Mouse (Mus musculus) neural tube, embryonic 11.5 days (tissue): ENCODE measurements at regions not wholly inside any gene's neighbourhood (a gene's known extent, or its start where the extent isn't known, plus 50 kb on each side); places are given as distances from the start of the nearest gene placed in this dataset.

Experiments
- ATAC-seq: fragments of 200-750 bp; cut with Nextera tagmentation; 2 replicates; pipeline ENCODE4 v1.8.0; 2017; ENCODE audit warnings: moderate number of reproducible peaks, mild to moderate bottlenecking, moderate TSS enrichment, moderate library complexity; ENCODE audit not compliant: insufficient read depth, low FRiP score, low TSS enrichment
- DNase-seq: peaks from one replicate; pipeline ENCODE4 v3.0.0-alpha.2; 2015; ENCODE audit warnings: low spot score
- H3K27ac ChIP-seq: fragments of 300-500 bp; sonication (generic); 2 replicates; pipeline ENCODE4 v1.5.1; 2014; ENCODE audit warnings: low read depth, mild to moderate bottlenecking, low read length
- H3K27me3 ChIP-seq: fragments of 300-500 bp; sonication (generic); 2 replicates; pipeline ENCODE4 v1.6.1; 2014; ENCODE audit warnings: mild to moderate bottlenecking, low read length, mixed read lengths; ENCODE audit not compliant: control insufficient read depth, insufficient read depth
- H3K36me3 ChIP-seq: fragments of 300-500 bp; sonication (generic); 2 replicates; pipeline ENCODE4 v1.6.1; 2014; ENCODE audit warnings: mild to moderate bottlenecking, low read length, moderate library complexity, mixed read lengths; ENCODE audit not compliant: control insufficient read depth, insufficient read depth
- H3K4me1 ChIP-seq: fragments of 300-500 bp; sonication (generic); 2 replicates; pipeline ENCODE4 v1.6.1; 2014; ENCODE audit warnings: low read length, mixed read lengths; ENCODE audit not compliant: control insufficient read depth, insufficient read depth
- H3K4me2 ChIP-seq: fragments of 300-500 bp; sonication (generic); 2 replicates; pipeline ENCODE4 v1.6.1; 2014; ENCODE audit warnings: low read depth, mild to moderate bottlenecking, moderate library complexity
- H3K4me3 ChIP-seq: fragments of 300-500 bp; sonication (generic); 2 replicates; pipeline ENCODE4 v1.5.1; 2014; ENCODE audit warnings: low read depth, low read length
- H3K9ac ChIP-seq: fragments of 300-500 bp; sonication (generic); 2 replicates; pipeline ENCODE4 v1.6.1; 2014; ENCODE audit warnings: mild to moderate bottlenecking, low read length
- H3K9me3 ChIP-seq: fragments of 300-500 bp; sonication (generic); 2 replicates; pipeline ENCODE4 v1.6.1; 2016; ENCODE audit warnings: low read length; ENCODE audit not compliant: control insufficient read depth
- WGBS: fragments of 180-500 bp; shearing (Covaris S2); extraction: QIAGEN DNeasy Blood & Tissue Kit; methylation state at CpG from one replicate; pipeline ENCODE4 v1.1.7; 2014; 5-methylcytosine and 5-hydroxymethylcytosine counted together

DNA sequence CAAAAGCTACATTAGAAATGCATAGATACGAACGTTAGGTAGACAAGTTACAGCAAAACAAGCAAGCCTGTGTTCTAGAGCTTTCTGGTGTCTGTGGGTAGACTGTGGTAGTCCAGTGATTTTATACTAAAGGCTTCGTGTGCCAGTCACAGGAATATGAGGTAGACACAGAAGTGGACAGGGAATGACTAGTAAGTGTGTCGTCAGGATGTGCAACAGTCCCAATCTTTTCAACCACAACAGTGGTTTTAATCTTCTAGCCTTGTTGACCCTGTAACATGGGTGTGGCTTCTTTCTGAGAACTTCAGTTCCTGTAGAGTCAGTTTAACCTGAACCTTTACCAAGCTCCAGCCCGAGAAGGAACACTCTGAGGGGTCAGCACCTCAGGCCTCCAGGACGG is 339.3 kb upstream of the Adgrl2 start:
- no peaks in the 10 kb centered on the region for H3K27me3 ChIP-seq
- no peak overlapping the region for H3K9ac ChIP-seq
- H3K4me1 ChIP-seq: peaks cover 9% of the 10 kb centered on the region; the same call in 1 of the 2 replicates
- no peak overlapping the region for H3K4me2 ChIP-seq
- 86% methylated on average over 6 of the region's 6 CpGs for WGBS
- no peaks in the 10 kb centered on the region for H3K36me3 ChIP-seq
- DNase-seq: no peak
- no peak for ATAC-seq
- no peak overlapping the region for H3K27ac ChIP-seq
- H3K4me3 ChIP-seq: no peak overlapping the region
- no peaks in the 10 kb centered on the region for H3K9me3 ChIP-seq

DNA sequence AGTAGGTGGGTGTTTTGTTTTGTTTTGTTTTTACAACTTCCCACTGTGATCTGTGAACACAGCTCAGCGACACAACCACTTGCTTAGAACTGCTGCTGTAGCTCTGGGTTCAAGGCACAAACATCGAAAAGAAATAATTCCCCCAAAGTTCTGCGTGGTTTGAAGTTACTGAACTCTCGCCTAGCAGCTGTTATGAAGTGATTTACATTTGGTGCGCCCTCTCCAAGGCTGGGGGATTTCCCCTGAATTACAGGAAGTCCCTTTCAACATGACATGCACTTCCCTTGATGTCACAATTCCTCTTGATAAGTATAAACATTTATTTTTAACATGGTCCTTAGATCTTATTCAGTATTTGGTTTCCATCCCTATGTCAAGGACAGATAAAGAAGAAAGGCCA is 336.3 kb upstream of the Adgrl2 start:
- no peak for ATAC-seq
- no peak overlapping the region for H3K9ac ChIP-seq
- H3K27ac ChIP-seq: no peak overlapping the region
- no peak for DNase-seq
- no peaks in the 10 kb centered on the region for H3K27me3 ChIP-seq
- H3K4me2 ChIP-seq: no peak overlapping the region
- H3K4me1 ChIP-seq: peaks cover 5% of the 10 kb centered on the region; the same call in 1 of the 2 replicates
- 62% methylated on average over 5 of the region's 5 CpGs for WGBS
- no peaks in the 10 kb centered on the region for H3K9me3 ChIP-seq
- no peaks in the 10 kb centered on the region for H3K36me3 ChIP-seq
- no peak overlapping the region for H3K4me3 ChIP-seq

DNA sequence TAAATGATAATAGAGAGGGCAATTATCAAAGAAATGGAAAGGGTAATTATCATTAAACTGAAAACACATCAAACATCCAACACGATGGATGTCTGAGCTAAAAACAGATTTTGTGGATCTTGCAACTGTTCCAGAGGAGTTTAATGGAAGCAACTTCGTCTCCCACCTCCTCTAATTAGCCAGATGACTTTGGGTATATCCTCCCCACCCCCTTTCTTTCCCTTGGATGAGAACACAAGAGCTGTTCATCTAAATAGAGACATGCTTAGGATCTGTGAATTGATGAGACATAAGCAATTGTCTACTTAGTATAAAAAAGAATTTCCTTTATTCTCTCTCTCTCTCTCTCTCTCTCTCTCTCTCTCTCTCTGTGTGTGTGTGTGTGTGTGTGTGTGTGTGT is 333.7 kb upstream of the Adgrl2 start:
- no peaks in the 10 kb centered on the region for H3K9me3 ChIP-seq
- H3K9ac ChIP-seq: no peak overlapping the region
- H3K4me2 ChIP-seq: no peak overlapping the region
- H3K4me1 ChIP-seq: no peaks in the 10 kb centered on the region
- no peaks in the 10 kb centered on the region for H3K36me3 ChIP-seq
- H3K27me3 ChIP-seq: no peaks in the 10 kb centered on the region
- ATAC-seq: no peak
- DNase-seq: no peak
- no peak overlapping the region for H3K4me3 ChIP-seq
- WGBS: 79% methylated on average over 2 of the region's 2 CpGs
- H3K27ac ChIP-seq: no peak overlapping the region

DNA sequence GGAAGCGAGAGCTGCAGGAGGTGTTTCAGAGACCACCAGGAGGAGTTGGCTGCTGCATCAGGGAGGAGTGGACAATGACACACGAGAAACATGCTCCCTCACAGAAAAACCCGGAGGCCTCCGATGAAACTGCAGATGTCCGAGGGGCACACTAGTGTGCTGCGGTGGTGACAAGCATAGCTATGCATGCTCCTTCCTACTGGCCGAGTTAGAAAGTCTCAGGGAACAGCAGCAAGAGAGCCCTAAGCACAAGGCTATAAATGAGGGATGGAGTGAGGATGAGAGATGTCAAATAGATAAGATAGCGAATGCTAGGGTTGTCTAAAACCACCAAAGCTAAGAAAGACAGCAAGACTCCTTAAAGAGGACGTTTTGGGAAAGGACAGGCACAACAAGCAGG is 328.4 kb upstream of the Adgrl2 start:
- Histone ChIP-seq H3K36me3 (no peaks in the 10 kb centered on the region), H3K4me1 (no peaks in the 10 kb centered on the region), H3K4me3 (no peak overlapping the region), H3K9me3 (no peaks in the 10 kb centered on the region), H3K27ac (no peak overlapping the region), H3K4me2 (no peak overlapping the region), H3K27me3 (no peaks in the 10 kb centered on the region), H3K9ac (no peak overlapping the region)
- 63% methylated on average over 9 of the region's 9 CpGs for WGBS
- ATAC-seq: no peak
- DNase-seq: no peak

DNA sequence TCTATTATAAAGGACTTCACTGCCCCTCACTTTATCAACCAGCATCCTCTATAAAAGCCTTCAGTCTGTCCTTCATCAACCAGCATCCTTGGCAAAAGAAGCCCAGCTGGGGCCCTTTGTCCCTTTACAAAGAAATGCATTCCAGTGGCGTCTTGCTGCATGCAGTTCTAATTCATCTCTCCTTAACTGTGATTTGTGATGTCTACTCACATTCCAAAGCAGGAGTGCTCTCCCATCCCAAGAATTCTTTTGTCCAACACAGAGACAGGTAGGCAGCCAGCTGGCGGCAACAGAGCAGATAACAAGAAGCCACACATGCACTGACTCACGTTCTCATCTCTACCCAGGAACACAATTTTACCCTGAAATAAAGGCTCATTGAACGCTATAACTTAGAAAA is 323.9 kb upstream of the Adgrl2 start:
- Histone ChIP-seq H3K27me3 (no peaks in the 10 kb centered on the region), H3K27ac (no peak overlapping the region), H3K9me3 (no peaks in the 10 kb centered on the region), H3K9ac (no peak overlapping the region), H3K4me2 (no peak overlapping the region), H3K4me3 (no peak overlapping the region), H3K36me3 (no peaks in the 10 kb centered on the region), H3K4me1 (no peaks in the 10 kb centered on the region)
- 37% methylated on average over 4 of the region's 4 CpGs for WGBS
- DNase-seq (peak; percentile 24), ATAC-seq (no peak)

DNA sequence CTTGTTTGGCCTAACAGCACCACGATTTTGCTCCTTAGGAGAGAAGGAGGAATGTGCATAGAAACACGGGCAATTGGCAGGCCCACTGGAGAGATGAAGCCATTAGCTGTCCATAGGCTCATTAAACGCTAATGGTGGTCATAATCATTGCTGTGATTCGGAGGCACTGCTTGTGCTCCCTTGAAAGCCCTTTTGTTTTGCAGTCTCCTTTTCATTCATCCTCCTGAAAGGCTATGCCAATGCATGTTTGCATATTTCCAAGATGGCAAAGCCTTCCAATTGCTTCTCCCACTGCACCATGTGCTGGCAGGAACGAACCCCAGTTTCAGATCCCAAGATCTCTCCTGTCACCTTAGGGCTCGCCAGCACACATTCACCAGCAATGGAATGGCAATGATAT is 322.9 kb upstream of the Adgrl2 start:
- no peaks in the 10 kb centered on the region for H3K27me3 ChIP-seq
- H3K36me3 ChIP-seq: no peaks in the 10 kb centered on the region
- no peak overlapping the region for H3K27ac ChIP-seq
- no peak for ATAC-seq
- H3K9ac ChIP-seq: no peak overlapping the region
- DNase-seq: no peak
- WGBS: 45% methylated on average over 6 of the region's 6 CpGs
- no peak overlapping the region for H3K4me3 ChIP-seq
- no peaks in the 10 kb centered on the region for H3K4me1 ChIP-seq
- H3K9me3 ChIP-seq: no peaks in the 10 kb centered on the region
- no peak overlapping the region for H3K4me2 ChIP-seq

DNA sequence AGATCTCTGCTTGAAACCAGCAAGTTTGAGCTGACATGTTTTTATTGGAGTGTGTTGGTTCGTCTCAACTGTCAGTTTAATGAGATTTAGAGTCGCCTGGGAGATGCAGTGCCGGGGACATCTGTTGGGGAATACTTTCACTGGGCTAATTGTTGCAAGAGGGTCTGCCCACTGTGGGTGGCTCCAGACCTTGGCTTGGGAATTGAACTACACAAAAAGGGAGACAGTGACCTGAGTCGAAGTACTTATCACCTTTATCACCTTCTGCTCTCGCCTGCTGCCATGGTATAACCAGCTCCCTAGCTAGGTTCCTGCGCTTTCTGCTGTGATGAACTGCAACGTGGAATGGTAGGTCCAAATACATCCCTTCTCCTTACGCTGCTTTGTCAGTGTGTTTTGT is 321.2 kb upstream of the Adgrl2 start:
- H3K27ac ChIP-seq: no peak overlapping the region
- no peak overlapping the region for H3K9ac ChIP-seq
- DNase-seq (no peak), ATAC-seq (no peak)
- WGBS: 84% methylated on average over 8 of the region's 8 CpGs
- no peaks in the 10 kb centered on the region; the same call in 1 of the 2 replicates for H3K4me1 ChIP-seq
- no peaks in the 10 kb centered on the region for H3K36me3 ChIP-seq
- no peak overlapping the region for H3K4me2 ChIP-seq
- H3K9me3 ChIP-seq: no peaks in the 10 kb centered on the region
- no peaks in the 10 kb centered on the region for H3K27me3 ChIP-seq
- H3K4me3 ChIP-seq: no peak overlapping the region

DNA sequence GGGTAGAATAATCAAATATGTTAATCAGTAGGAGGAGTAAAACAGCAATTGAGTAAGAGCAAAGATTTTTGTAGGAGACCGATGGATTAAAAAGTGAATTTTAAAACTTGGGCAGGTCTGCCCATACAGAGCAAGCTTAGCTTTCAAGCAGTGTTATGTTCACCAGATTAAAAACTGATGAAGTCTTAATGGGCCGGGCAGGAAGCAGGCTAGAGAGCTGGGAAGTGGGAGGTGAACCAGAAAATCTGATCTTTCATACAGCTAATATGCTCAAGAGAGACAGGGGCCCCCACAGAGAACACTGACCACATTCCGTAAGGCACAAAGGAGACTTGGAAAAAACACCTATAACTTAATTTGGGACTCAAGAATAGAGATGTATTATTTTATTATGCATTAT is 316.4 kb upstream of the Adgrl2 start:
- H3K4me2 ChIP-seq: no peak overlapping the region
- no peaks in the 10 kb centered on the region for H3K9me3 ChIP-seq
- no peaks in the 10 kb centered on the region; the same call in 1 of the 2 replicates for H3K4me1 ChIP-seq
- H3K9ac ChIP-seq: no peak overlapping the region
- H3K36me3 ChIP-seq: no peaks in the 10 kb centered on the region
- 44% methylated on average over 3 of the region's 3 CpGs for WGBS
- DNase-seq: no peak
- H3K27ac ChIP-seq: no peak overlapping the region
- no peak for ATAC-seq
- H3K4me3 ChIP-seq: no peak overlapping the region
- H3K27me3 ChIP-seq: no peaks in the 10 kb centered on the region

DNA sequence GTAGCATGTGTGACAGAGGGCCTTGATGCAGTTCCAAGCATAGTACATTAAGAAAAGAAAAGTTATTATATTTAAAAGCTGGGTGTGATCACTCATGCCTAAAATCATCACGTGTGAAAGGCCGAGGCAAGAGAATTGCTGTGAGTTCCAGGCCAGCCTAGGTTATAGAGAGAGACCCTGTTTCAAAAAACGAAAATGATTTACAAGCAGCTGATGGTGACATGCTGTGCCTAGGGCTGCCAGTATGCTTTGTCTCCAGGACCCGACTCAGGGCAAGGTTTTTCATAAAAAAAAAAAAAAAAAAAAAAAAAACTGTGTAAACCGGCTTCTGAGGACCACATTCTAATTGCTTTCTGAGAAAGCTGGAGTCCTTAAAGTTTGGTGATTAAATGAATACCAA is 315.9 kb upstream of the Adgrl2 start:
- Histone ChIP-seq H3K4me1 (no peaks in the 10 kb centered on the region; the same call in 1 of the 2 replicates), H3K27me3 (no peaks in the 10 kb centered on the region), H3K27ac (no peak overlapping the region), H3K9me3 (no peaks in the 10 kb centered on the region), H3K9ac (no peak overlapping the region), H3K4me2 (no peak overlapping the region), H3K36me3 (no peaks in the 10 kb centered on the region), H3K4me3 (no peak overlapping the region)
- ATAC-seq (peak; percentile 32; the same call in 1 of the 2 replicates), DNase-seq (no peak)
- WGBS: 13% methylated on average over 5 of the region's 5 CpGs
